Mouse (Mus musculus) E14TG2a.4 (cell line): Measurements from ENCODE around the gene Tfip11.

Experiments
- CTCF ChIP-seq: conservative IDR thresholded peaks from 2 replicates; pipeline ENCODE4 v1.5.1; 2014; ENCODE audit warnings: low read length
- NANOG ChIP-seq: IDR thresholded peaks from 2 replicates; pipeline ENCODE4 v1.6.1; 2014; ENCODE audit warnings: borderline replicate concordance, low read length, mixed read lengths

GRCm38 (mm10) chr5:112300112-112300511 lies 26.0 kb upstream of the Tfip11 start:
- TF ChIP-seq CTCF: no peak
- TF ChIP-seq NANOG: no peak
